Mouse (Mus musculus) heart, embryonic 11.5 days (tissue): ENCODE data around the gene Best2. TPM values are rescaled to one million over a fixed set of nuclear protein-coding genes. Genes with fewer than 3 reads are reported as not detected.

Experiments
- ATAC-seq: fragments of 200-750 bp; cut with Nextera tagmentation; replicated peaks from 2 replicates; pipeline ENCODE4 v1.8.0; 2017; ENCODE audit warnings: moderate library complexity; ENCODE audit not compliant: insufficient number of reproducible peaks, low FRiP score, low TSS enrichment
- H3K27ac ChIP-seq: fragments of 300-500 bp; sonication (generic); 2 replicates; pipeline ENCODE4 v1.5.1; 2014; ENCODE audit warnings: mild to moderate bottlenecking, low read depth, low read length
- H3K27me3 ChIP-seq: fragments of 300-500 bp; sonication (generic); 2 replicates; pipeline ENCODE4 v1.6.1; 2014; ENCODE audit warnings: mild to moderate bottlenecking, low read length, mixed read lengths; ENCODE audit not compliant: control insufficient read depth, insufficient read depth
- H3K36me3 ChIP-seq: fragments of 300-500 bp; sonication (generic); 2 replicates; pipeline ENCODE4 v1.6.1; 2014; ENCODE audit warnings: mild to moderate bottlenecking, low read length, moderate library complexity, mixed read lengths; ENCODE audit not compliant: control insufficient read depth, insufficient read depth
- H3K4me1 ChIP-seq: fragments of 300-500 bp; sonication (generic); 2 replicates; pipeline ENCODE4 v1.6.1; 2014; ENCODE audit warnings: low read length; ENCODE audit not compliant: control insufficient read depth, insufficient read depth
- H3K4me2 ChIP-seq: fragments of 300-500 bp; sonication (generic); 2 replicates; pipeline ENCODE4 v1.6.1; 2014; ENCODE audit warnings: mild to moderate bottlenecking, moderate library complexity
- H3K4me3 ChIP-seq: fragments of 300-500 bp; sonication (generic); 2 replicates; pipeline ENCODE4 v1.5.1; 2014; ENCODE audit warnings: low read depth, low read length
- H3K9ac ChIP-seq: fragments of 300-500 bp; sonication (generic); 2 replicates; pipeline ENCODE4 v1.6.1; 2014; ENCODE audit warnings: mild to moderate bottlenecking, low read depth, low read length, moderate library complexity
- H3K9me3 ChIP-seq: fragments of 300-500 bp; sonication (generic); replicated peaks from 2 replicates; pipeline ENCODE4 v1.6.1; 2016; ENCODE audit warnings: low read length; ENCODE audit not compliant: control insufficient read depth
- WGBS: fragments of 180-500 bp; shearing (Covaris S2); extraction: QIAGEN DNeasy Blood & Tissue Kit; methylation state at CpG from one replicate; pipeline ENCODE4 v1.1.7; 2014; ENCODE audit not compliant: insufficient replicate concordance; 5-methylcytosine and 5-hydroxymethylcytosine counted together
- polyA plus RNA-seq: library from polyadenylated mRNA; unstranded; fragments of >200 nt; fragmentation: Nextera tagmentation; extraction: Ambion mirVana; gene quantifications from 2 replicates; pipeline ENCODE4 v1.2.1, GENCODE M21; 2014

Gene Best2
- polyA plus RNA-seq, 1 experiment from 2014 or later = not detected

GRCm38 (mm10) chr8:84976031-84976762 lies 38.1 kb downstream of the Best2 start:
- Histone ChIP-seq H3K4me1 (peaks cover 36% of the 10 kb centered on the region), H3K4me3 (peak overlapping the region; percentile 60)

GRCm38 (mm10) chr8:84975434-84975833 lies 38.9 kb downstream of the Best2 start:
- H3K4me1 ChIP-seq = peaks cover 36% of the 10 kb centered on the region
- H3K36me3 ChIP-seq = peaks cover 12% of the 10 kb centered on the region
- no peak overlapping the region; the same call in 1 of the 2 replicates for H3K9ac ChIP-seq
- peak overlapping the region; percentile 98 for H3K4me2 ChIP-seq
- no peak for ATAC-seq
- peak overlapping the region; percentile 60 for H3K4me3 ChIP-seq
- 30% methylated on average over 7 of the region's 7 CpGs for WGBS
- no peaks in the 10 kb centered on the region for H3K27me3 ChIP-seq
- H3K27ac ChIP-seq = peak overlapping the region; percentile 79
- no peaks in the 10 kb centered on the region for H3K9me3 ChIP-seq

More at GRCm38 (mm10) chr8:84976031-84976762, 38.1 kb downstream of the Best2 start:
- Histone ChIP-seq H3K27me3 (no peaks in the 10 kb centered on the region), H3K27ac (peak overlapping the region; percentile 79), H3K9me3 (no peaks in the 10 kb centered on the region), H3K9ac (peak overlapping the region; percentile 78), H3K36me3 (peaks cover 8% of the 10 kb centered on the region), H3K4me2 (peak overlapping the region; percentile 98)
- ATAC-seq = peak; percentile 82
- under 1% methylated on average over 57 of the region's 61 CpGs for WGBS

GRCm38 (mm10) chr8:84974543-84975142 lies 39.7 kb downstream of the Best2 start:
- Histone ChIP-seq H3K27me3 (no peaks in the 10 kb centered on the region), H3K36me3 (peaks cover 12% of the 10 kb centered on the region), H3K4me3 (no peak overlapping the region), H3K4me1 (peaks cover 31% of the 10 kb centered on the region), H3K4me2 (peak overlapping the region; percentile 98), H3K9me3 (no peaks in the 10 kb centered on the region), H3K27ac (0 out of 2 replicates have a peak overlapping the region, but pooled peaks have one; percentile 10), H3K9ac (no peak overlapping the region)
- 77% methylated on average over 8 of the region's 8 CpGs for WGBS
- ATAC-seq = no peak

GRCm38 (mm10) chr8:84973803-84974542 lies 40.4 kb downstream of the Best2 start:
- Histone ChIP-seq H3K36me3 (peaks cover 12% of the 10 kb centered on the region), H3K27ac (no peak overlapping the region), H3K9me3 (no peaks in the 10 kb centered on the region), H3K4me1 (peaks cover 26% of the 10 kb centered on the region), H3K4me2 (no peak overlapping the region), H3K9ac (no peak overlapping the region), H3K27me3 (no peaks in the 10 kb centered on the region), H3K4me3 (no peak overlapping the region)
- 64% methylated on average over 4 of the region's 4 CpGs for WGBS
- ATAC-seq = no peak

- H3K27me3 ChIP-seq = no peaks in the 10 kb centered on the region
- peaks cover 28% of the 10 kb centered on the region for H3K4me1 ChIP-seq
- no peak overlapping the region for H3K4me3 ChIP-seq
- H3K9me3 ChIP-seq = no peaks in the 10 kb centered on the region
- H3K27ac ChIP-seq = no peak overlapping the region
- H3K36me3 ChIP-seq = peaks cover 12% of the 10 kb centered on the region
- no peak for ATAC-seq
- no peak overlapping the region for H3K4me2 ChIP-seq
- WGBS = 93% methylated on average over 1 of the region's 1 CpGs
- H3K9ac ChIP-seq = no peak overlapping the region
Measured at GRCm38 (mm10) chr8:84973079-84973478, 41.3 kb downstream of the Best2 start.

GRCm38 (mm10) chr8:84970913-84971312 lies 43.4 kb downstream of the Best2 start:
- Histone ChIP-seq H3K4me2 (peak overlapping the region; percentile 92), H3K4me3 (peak overlapping the region; percentile 64), H3K9ac (peak overlapping the region; percentile 97), H3K27ac (peak overlapping the region; percentile 77), H3K27me3 (no peaks in the 10 kb centered on the region), H3K4me1 (peaks cover 28% of the 10 kb centered on the region), H3K36me3 (peaks cover 12% of the 10 kb centered on the region), H3K9me3 (no peaks in the 10 kb centered on the region)
- 34% methylated on average over 5 of the region's 5 CpGs for WGBS
- peak; percentile 74 for ATAC-seq

- peak overlapping the region; percentile 77 for H3K27ac ChIP-seq
- no peak for ATAC-seq
- peaks cover 12% of the 10 kb centered on the region for H3K36me3 ChIP-seq
- H3K4me2 ChIP-seq = peak overlapping the region; percentile 92
- H3K4me3 ChIP-seq = peak overlapping the region; percentile 64
- peaks cover 25% of the 10 kb centered on the region for H3K4me1 ChIP-seq
- no peaks in the 10 kb centered on the region for H3K9me3 ChIP-seq
- 13% methylated on average over 21 of the region's 21 CpGs for WGBS
- H3K27me3 ChIP-seq = no peaks in the 10 kb centered on the region
- H3K9ac ChIP-seq = peak overlapping the region; percentile 97
Measured at GRCm38 (mm10) chr8:84970135-84970790, 44.1 kb downstream of the Best2 start.
